Comparison of ENCODE assay signal across 13 mouse cellular contexts in the genomic region with DNA sequence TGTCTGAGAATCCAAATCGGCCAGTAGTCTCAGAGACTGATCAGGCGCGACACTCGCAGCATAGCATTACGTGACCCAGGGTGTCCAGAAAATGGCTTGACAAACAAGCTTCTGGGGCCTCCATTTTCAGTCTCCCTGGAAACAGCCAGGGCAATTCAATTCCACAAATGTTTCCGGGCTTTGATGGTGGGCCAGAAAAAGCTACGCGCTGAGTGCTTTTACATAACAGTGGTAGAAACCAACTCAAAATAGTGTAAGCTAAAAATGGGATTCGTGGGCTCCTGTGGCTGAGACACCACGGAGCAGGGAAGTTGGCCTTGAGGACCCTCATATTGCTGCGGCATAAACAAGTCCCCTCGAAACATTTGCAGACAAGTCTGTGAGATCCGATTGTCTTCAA.
DNase-seq lines count a peak whose midpoint lies in the region; ATAC-seq and TF ChIP-seq lines count a peak whose summit lies in the region.
"Had no signal": no experiment of that assay in that cellular context is flagged by ENCODE, and none has a peak within 500 bp of the region (broad histone marks: within the 10 kb centered on the region; RNA-seq: fewer than 3 reads in every experiment).

No protein-coding gene starts in this region.

- no peak for TF ChIP-seq CTCF in E14TG2a.4 (conservative IDR thresholded peaks at IDR 0.05; ENCODE audit: low read length)
- no peak for TF ChIP-seq CTCF in brain, embryonic 14.5 days (IDR thresholded peaks at IDR 0.05; ENCODE audit: borderline replicate concordance, extremely low read depth, insufficient read depth, insufficient read length)
- TF ChIP-seq CTCF in midbrain, postnatal 0 days (IDR thresholded peaks at IDR 0.05) = no peak

- DNase-seq in brain, embryonic 14.5 days (ENCODE audit: low read depth) = peak; percentile 66
- DNase-seq in layer of hippocampus, adult 9-11 months = peak; percentile 33
- DNase-seq in midbrain, postnatal 0 days (ENCODE audit: low spot score) = peak; percentile 30
- no peak for DNase-seq in T-cell, adult 2 months (ENCODE audit: low spot score)
- no peak for DNase-seq in lung, postnatal 4 days
- DNase-seq: gastrocnemius, postnatal 25 days; liver, embryonic 13.5 days; lung, postnatal 14 days; thymus, postnatal 36 days had no signal

- no peak overlapping the region for H3K4me2 ChIP-seq in midbrain, postnatal 0 days (ENCODE audit: low read depth, low read length, poor library complexity, severe bottlenecking)
- H3K4me2 ChIP-seq: heart, embryonic 13.5 days; liver, embryonic 13.5 days had no signal

- 0 out of 2 replicates have a peak overlapping the region, but pooled peaks have one; percentile 8 for H3K4me3 ChIP-seq in E14TG2a.4 (replicated peaks; ENCODE audit: low read length)
- no peak overlapping the region for H3K4me3 ChIP-seq in midbrain, postnatal 0 days (ENCODE audit: low read depth, low read length)
- H3K4me3 ChIP-seq: heart, embryonic 13.5 days; liver, embryonic 13.5 days had no signal

- WGBS in midbrain, postnatal 0 days = 32% methylated on average over 13 of the region's 13 CpGs

- no peak overlapping the region for H3K27ac ChIP-seq in midbrain, postnatal 0 days (ENCODE audit: low read depth, low read length)
- H3K27ac ChIP-seq: heart, embryonic 13.5 days; liver, embryonic 13.5 days had no signal

- ATAC-seq in midbrain, postnatal 0 days (ENCODE audit: low FRiP score) = no peak
- ATAC-seq in megakaryocyte progenitor cell, adult 5-6 weeks (replicated peaks; ENCODE audit: poor library complexity) = no peak
- ATAC-seq: intestine, postnatal 0 days had no signal

- no peak overlapping the region for H3K9ac ChIP-seq in midbrain, postnatal 0 days (replicated peaks; ENCODE audit: low read length, poor library complexity, severe bottlenecking)
- H3K9ac ChIP-seq: heart, embryonic 13.5 days; liver, embryonic 13.5 days had no signal

- peaks cover 72% of the 10 kb centered on the region for H3K4me1 ChIP-seq in E14TG2a.4 (replicated peaks; ENCODE audit: low read depth, low read length)
- 0 out of 2 replicates have a peak, but pooled peaks cover 5% of the 10 kb centered on the region for H3K4me1 ChIP-seq in midbrain, postnatal 0 days (ENCODE audit: insufficient read depth, low read length)
- H3K4me1 ChIP-seq: heart, embryonic 13.5 days; liver, embryonic 13.5 days had no signal

- no peaks in the 10 kb centered on the region for H3K36me3 ChIP-seq in E14TG2a.4 (ENCODE audit: insufficient read depth, low read length)
- no peaks in the 10 kb centered on the region for H3K36me3 ChIP-seq in midbrain, postnatal 0 days (ENCODE audit: insufficient read depth, low read length)
- H3K36me3 ChIP-seq: heart, embryonic 13.5 days; liver, embryonic 13.5 days had no signal

- TF ChIP-seq POLR2A in brain, embryonic 14.5 days (IDR thresholded peaks at IDR 0.05; ENCODE audit: borderline replicate concordance, extremely low read depth, insufficient read depth, insufficient read length, poor library complexity, severe bottlenecking) = no peak

- no peaks in the 10 kb centered on the region for H3K27me3 ChIP-seq in E14TG2a.4 (ENCODE audit: insufficient read depth, low read length)
- H3K27me3 ChIP-seq in midbrain, postnatal 0 days (ENCODE audit: insufficient read depth, low read length) = no peaks in the 10 kb centered on the region
- H3K27me3 ChIP-seq: liver, embryonic 13.5 days had no signal

- no peaks in the 10 kb centered on the region for H3K9me3 ChIP-seq in E14TG2a.4 (ENCODE audit: low read length)
- H3K9me3 ChIP-seq in midbrain, postnatal 0 days (ENCODE audit: low read length) = no peaks in the 10 kb centered on the region
- H3K9me3 ChIP-seq: heart, embryonic 13.5 days had no signal

Comparison
In these comparisons a context has a peak if more than half of its experiments do, and no peak if none do; other contexts are left out.
1. DNase-seq: peak in brain, embryonic 14.5 days (single experiment), layer of hippocampus, adult 9-11 months (single experiment) and midbrain, postnatal 0 days (single experiment); none in T-cell, adult 2 months (single experiment) and lung, postnatal 4 days (0 of 2).